In the genomic region with DNA sequence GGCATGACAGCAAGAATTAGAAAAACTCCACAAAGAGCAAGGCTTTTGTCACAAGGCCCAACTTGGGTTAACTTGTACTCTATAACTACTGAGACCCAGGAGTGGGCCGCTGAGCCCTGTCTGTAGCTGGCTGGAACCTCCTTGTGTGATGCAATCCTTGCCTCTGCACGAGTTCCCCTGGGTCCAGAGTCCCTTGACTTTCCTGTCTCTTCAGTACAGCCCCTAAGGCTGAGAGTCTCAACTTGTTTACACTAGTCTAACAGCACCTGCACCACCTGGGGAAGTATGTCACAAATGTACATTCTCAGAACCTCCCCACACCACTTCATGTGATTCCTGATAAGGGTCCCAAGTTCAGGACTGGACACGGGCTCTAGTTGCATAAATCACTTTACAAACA, we compare ENCODE assay signal across 23 mouse cellular contexts.
DNase-seq lines count a peak whose midpoint lies in the region; ATAC-seq and TF ChIP-seq lines count a peak whose summit lies in the region.
"Had no signal": no experiment of that assay in that cellular context is flagged by ENCODE, and none has a peak within 500 bp of the region (broad histone marks: within the 10 kb centered on the region; RNA-seq: fewer than 3 reads in every experiment).

No protein-coding gene starts in this region.

- no peaks in the 10 kb centered on the region for H3K9me3 ChIP-seq in kidney, embryonic 16.5 days (ENCODE audit: low read length)
- no peaks in the 10 kb centered on the region for H3K9me3 ChIP-seq in liver, embryonic 15.5 days (replicated peaks)
- no peaks in the 10 kb centered on the region for H3K9me3 ChIP-seq in liver, embryonic 11.5 days (ENCODE audit: control insufficient read depth, low read length)
- no peaks in the 10 kb centered on the region for H3K9me3 ChIP-seq in intestine, postnatal 0 days (ENCODE audit: control insufficient read depth)
- no peaks in the 10 kb centered on the region for H3K9me3 ChIP-seq in liver, embryonic 16.5 days (replicated peaks; ENCODE audit: control insufficient read depth, low read length)
- H3K9me3 ChIP-seq: forebrain, embryonic 15.5 days; heart, embryonic 13.5 days; hindbrain, embryonic 13.5 days; limb, embryonic 13.5 days; lung, embryonic 15.5 days; midbrain, embryonic 10.5 days had no signal

- no peak overlapping the region for H3K4me3 ChIP-seq in kidney, embryonic 16.5 days (ENCODE audit: low read length)
- H3K4me3 ChIP-seq in liver, embryonic 15.5 days (replicated peaks), result no peak overlapping the region
- H3K4me3 ChIP-seq in liver, embryonic 11.5 days (ENCODE audit: low read depth, low read length), result no peak overlapping the region
- H3K4me3 ChIP-seq in intestine, postnatal 0 days (ENCODE audit: low read depth, low read length), result no peak overlapping the region
- no peak overlapping the region for H3K4me3 ChIP-seq in liver, embryonic 16.5 days (ENCODE audit: low read depth, low read length)
- H3K4me3 ChIP-seq: forebrain, embryonic 15.5 days; heart, adult 2 months; heart, embryonic 13.5 days; hindbrain, embryonic 13.5 days; limb, embryonic 13.5 days; lung, embryonic 15.5 days; midbrain, embryonic 10.5 days had no signal

- peak; percentile 23 for DNase-seq in kidney, adult 11 months
- no peak for DNase-seq in liver, embryonic 11.5 days (ENCODE audit: low spot score)
- DNase-seq in ovary, adult 18-20 months (ENCODE audit: low spot score), result no peak
- no peak for DNase-seq in left cerebral cortex, postnatal 14 days (ENCODE audit: low spot score in 2 of 2)
- DNase-seq: adrenal gland, postnatal 36 days; cerebellum, adult 9-10 months; gastrocnemius, postnatal 36 days; heart, adult 2 months; heart, postnatal 14 days; thymus, adult 18-20 months; thymus, postnatal 36 days had no signal

- no peak overlapping the region for H3K9ac ChIP-seq in kidney, embryonic 16.5 days (replicated peaks; ENCODE audit: low read length)
- no peak overlapping the region for H3K9ac ChIP-seq in liver, embryonic 15.5 days
- H3K9ac ChIP-seq in liver, embryonic 11.5 days (ENCODE audit: low read depth, low read length), result no peak overlapping the region
- no peak overlapping the region for H3K9ac ChIP-seq in intestine, postnatal 0 days (ENCODE audit: low read depth, low read length)
- H3K9ac ChIP-seq in liver, embryonic 16.5 days (ENCODE audit: low read depth, low read length), result no peak overlapping the region
- H3K9ac ChIP-seq: forebrain, embryonic 15.5 days; heart, embryonic 13.5 days; hindbrain, embryonic 13.5 days; limb, embryonic 13.5 days; lung, embryonic 15.5 days had no signal

- no peaks in the 10 kb centered on the region for H3K36me3 ChIP-seq in kidney, embryonic 16.5 days (ENCODE audit: insufficient read depth, low read length)
- no peaks in the 10 kb centered on the region for H3K36me3 ChIP-seq in liver, embryonic 15.5 days (replicated peaks)
- no peaks in the 10 kb centered on the region for H3K36me3 ChIP-seq in liver, embryonic 11.5 days (ENCODE audit: control insufficient read depth, insufficient read depth, low read length)
- no peaks in the 10 kb centered on the region for H3K36me3 ChIP-seq in intestine, postnatal 0 days (ENCODE audit: control insufficient read depth, insufficient read depth)
- H3K36me3 ChIP-seq in liver, embryonic 16.5 days (ENCODE audit: control insufficient read depth, insufficient read depth), result no peaks in the 10 kb centered on the region
- H3K36me3 ChIP-seq: forebrain, embryonic 15.5 days; heart, embryonic 13.5 days; hindbrain, embryonic 13.5 days; limb, embryonic 13.5 days; lung, embryonic 15.5 days; midbrain, embryonic 10.5 days had no signal

- no peak for TF ChIP-seq CTCF in intestine, postnatal 0 days (IDR thresholded peaks at IDR 0.05; ENCODE audit: low read depth)

- H3K27me3 ChIP-seq in kidney, embryonic 16.5 days (ENCODE audit: insufficient read depth, low read length), result peaks cover 38% of the 10 kb centered on the region
- no peaks in the 10 kb centered on the region for H3K27me3 ChIP-seq in liver, embryonic 15.5 days
- H3K27me3 ChIP-seq in liver, embryonic 11.5 days (replicated peaks; ENCODE audit: control insufficient read depth, insufficient read depth, low read length), result peaks cover 5% of the 10 kb centered on the region; the same call in 1 of the 2 replicates
- H3K27me3 ChIP-seq in intestine, postnatal 0 days (replicated peaks; ENCODE audit: control insufficient read depth, insufficient read depth, low read length), result 0 out of 2 replicates have a peak, but pooled peaks cover 3% of the 10 kb centered on the region
- no peaks in the 10 kb centered on the region; the same call in 1 of the 2 replicates for H3K27me3 ChIP-seq in liver, embryonic 16.5 days (ENCODE audit: control insufficient read depth, insufficient read depth, low read depth, low read length)
- H3K27me3 ChIP-seq: forebrain, embryonic 15.5 days; lung, embryonic 15.5 days had no signal

- intact Hi-C loops in left cerebral cortex, postnatal 14 days (cut with DNase I), result no loop called here

- no peak overlapping the region for H3K27ac ChIP-seq in kidney, embryonic 16.5 days (ENCODE audit: low read length)
- no peak overlapping the region for H3K27ac ChIP-seq in liver, embryonic 15.5 days (replicated peaks)
- no peak overlapping the region for H3K27ac ChIP-seq in liver, embryonic 11.5 days (ENCODE audit: low read depth, low read length)
- H3K27ac ChIP-seq in intestine, postnatal 0 days (ENCODE audit: low read depth, low read length), result no peak overlapping the region
- no peak overlapping the region for H3K27ac ChIP-seq in liver, embryonic 16.5 days (ENCODE audit: low read length)
- H3K27ac ChIP-seq: forebrain, embryonic 15.5 days; heart, adult 2 months; heart, embryonic 13.5 days; hindbrain, embryonic 13.5 days; limb, embryonic 13.5 days; lung, embryonic 15.5 days; midbrain, embryonic 10.5 days had no signal

- no peak for ATAC-seq in kidney, embryonic 16.5 days (ENCODE audit: low FRiP score, low TSS enrichment)
- ATAC-seq in liver, embryonic 15.5 days (ENCODE audit: insufficient read depth), result peak; percentile 49; the same call in 1 of the 2 replicates
- ATAC-seq in liver, embryonic 11.5 days (replicated peaks; ENCODE audit: low FRiP score), result no peak; the same call in 1 of the 2 replicates
- ATAC-seq in intestine, postnatal 0 days, result peak; percentile 94
- peak; percentile 77 for ATAC-seq in liver, embryonic 16.5 days (ENCODE audit: low read depth)
- ATAC-seq: CD4-positive, CD25-positive, alpha-beta regulatory T cell, adult 4 months; forebrain, embryonic 15.5 days; inflammation-experienced regulatory T-cells, adult 6 months had no signal

- WGBS in kidney, embryonic 16.5 days, result 60% methylated on average over 3 of the region's 3 CpGs
- 48% methylated on average over 3 of the region's 3 CpGs for WGBS in liver, embryonic 15.5 days (ENCODE audit: insufficient replicate concordance)
- WGBS in liver, embryonic 11.5 days, result 54% methylated on average over 3 of the region's 3 CpGs
- 39% methylated on average over 3 of the region's 3 CpGs for WGBS in intestine, postnatal 0 days
- WGBS in liver, embryonic 16.5 days (ENCODE audit: insufficient replicate concordance), result 48% methylated on average over 3 of the region's 3 CpGs

- no peaks in the 10 kb centered on the region for H3K4me1 ChIP-seq in kidney, embryonic 16.5 days (ENCODE audit: insufficient read depth, low read length)
- H3K4me1 ChIP-seq in liver, embryonic 15.5 days (replicated peaks), result no peaks in the 10 kb centered on the region
- H3K4me1 ChIP-seq in liver, embryonic 11.5 days (replicated peaks; ENCODE audit: control insufficient read depth, insufficient read depth, low read length), result no peaks in the 10 kb centered on the region
- no peaks in the 10 kb centered on the region for H3K4me1 ChIP-seq in intestine, postnatal 0 days (replicated peaks; ENCODE audit: control insufficient read depth, insufficient read depth, low read length)
- H3K4me1 ChIP-seq in liver, embryonic 16.5 days (ENCODE audit: control insufficient read depth, low read depth, low read length), result no peaks in the 10 kb centered on the region
- H3K4me1 ChIP-seq: forebrain, embryonic 15.5 days; heart, embryonic 13.5 days; hindbrain, embryonic 13.5 days; limb, embryonic 13.5 days; lung, embryonic 15.5 days; midbrain, embryonic 10.5 days had no signal

- H3K4me2 ChIP-seq in kidney, embryonic 16.5 days (replicated peaks; ENCODE audit: low read depth, low read length), result no peak overlapping the region
- no peak overlapping the region for H3K4me2 ChIP-seq in liver, embryonic 15.5 days
- no peak overlapping the region for H3K4me2 ChIP-seq in liver, embryonic 11.5 days
- H3K4me2 ChIP-seq in intestine, postnatal 0 days (replicated peaks; ENCODE audit: low read depth), result no peak overlapping the region
- no peak overlapping the region for H3K4me2 ChIP-seq in liver, embryonic 16.5 days (ENCODE audit: low read depth, low read length)
- H3K4me2 ChIP-seq: forebrain, embryonic 15.5 days; heart, embryonic 13.5 days; hindbrain, embryonic 13.5 days; limb, embryonic 13.5 days; lung, embryonic 15.5 days had no signal

Comparison
In these comparisons a context has a peak if more than half of its experiments do, and no peak if none do; other contexts are left out.
1. ATAC-seq: peak in liver, embryonic 15.5 days (single experiment), intestine, postnatal 0 days (single experiment) and liver, embryonic 16.5 days (single experiment); none in kidney, embryonic 16.5 days (single experiment) and liver, embryonic 11.5 days (single experiment).